Mouse (Mus musculus) spleen, adult 2 months (tissue): ENCODE measurements at regions not wholly inside any gene's neighbourhood (a gene's known extent, or its start where the extent isn't known, plus 50 kb on each side); places are given as distances from the start of the nearest gene placed in this dataset.

Experiments
- CTCF ChIP-seq: fragments of 200-500 bp; IDR thresholded peaks from 2 replicates; pipeline ENCODE4 v1.5.1; 2011; ENCODE audit warnings: mild to moderate bottlenecking, inconsistent platforms; ENCODE audit not compliant: insufficient read depth, insufficient read length, insufficient replicate concordance; ENCODE audit errors: extremely low read depth
- POLR2A ChIP-seq: fragments of 200-500 bp; IDR thresholded peaks from 2 replicates; pipeline ENCODE4 v1.6.1; 2011; ENCODE audit warnings: low read depth, low read length, inconsistent platforms

DNA sequence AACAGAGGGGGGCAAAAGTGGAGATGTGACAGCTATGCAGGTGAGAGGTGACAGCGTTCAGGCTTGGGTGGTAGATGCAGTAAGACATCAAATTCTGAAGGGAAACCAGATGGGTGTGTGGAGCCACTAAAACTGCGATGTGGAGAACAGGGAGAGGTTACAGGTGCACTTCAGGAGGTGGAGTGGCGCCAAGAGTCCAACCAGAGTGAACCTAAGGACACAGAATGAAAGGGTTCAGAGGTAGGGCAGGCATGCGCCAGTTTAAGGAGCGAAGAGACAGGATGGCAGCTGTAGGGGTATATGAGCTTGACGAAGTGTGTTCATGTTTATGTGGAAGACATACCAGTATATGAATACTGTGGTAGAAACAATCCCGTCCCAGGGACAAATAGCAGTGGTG, 148.1 kb upstream of the Jun start:
- TF ChIP-seq CTCF: no peak
- TF ChIP-seq POLR2A: no peak
